Mouse (Mus musculus): ENCODE data around the gene Cd151. TPM values are rescaled to one million over a fixed set of nuclear protein-coding genes. Genes with fewer than 3 reads are reported as not detected.
A peak's percentile ranks its signal among the peaks of the same experiment; 100 is the strongest.

Gene Cd151
- polyA plus RNA-seq, 1 experiment from 2014 or later: 35.7 TPM

GRCm38 (mm10) chr7:141429310-141429709, 37.9 kb upstream of the Cd151 start, which contains the start of gene Cend1:
Gene Cend1, minus strand, starts transcription at chr7:141429491.
- H3K4me2 ChIP-seq (ENCODE audit: low read depth, severe bottlenecking): peak within 1 kb of the TSS; percentile 50
- no peaks in the 10 kb centered on the region for H3K27me3 ChIP-seq (ENCODE audit: control insufficient read depth, insufficient read depth, low read length)
- H3K4me1 ChIP-seq (ENCODE audit: control insufficient read depth, insufficient read depth, low read length): peaks cover 5% of the 10 kb centered on the region
- 0 out of 2 replicates have a peak within 1 kb of the TSS, but pooled peaks have one; percentile 27 for H3K9ac ChIP-seq (ENCODE audit: low read length)
- no peak within 1 kb of the TSS; the same call in 1 of the 2 replicates for H3K27ac ChIP-seq (replicated peaks; ENCODE audit: low read depth, low read length)
- ATAC-seq (ENCODE audit: insufficient number of reproducible peaks, low FRiP score, low TSS enrichment, low read depth) (peak; percentile 74; the same call in 1 of the 2 replicates), DNase-seq (ENCODE audit: low spot score) (peak; percentile 79)
- H3K4me3 ChIP-seq (ENCODE audit: low read depth, low read length): peak within 1 kb of the TSS; percentile 34
- no peaks in the 10 kb centered on the region for H3K9me3 ChIP-seq (ENCODE audit: control insufficient read depth, low read length)
- 3% methylated on average over 19 of the region's 19 CpGs for WGBS
- no peaks in the 10 kb centered on the region; the same call in 1 of the 2 replicates for H3K36me3 ChIP-seq (ENCODE audit: control insufficient read depth, insufficient read depth, low read length)

GRCm38 (mm10) chr7:141429840-141430584, 37.2 kb upstream of the Cd151 start:
- no peaks in the 10 kb centered on the region; the same call in 1 of the 2 replicates for H3K36me3 ChIP-seq (ENCODE audit: control insufficient read depth, insufficient read depth, low read length)
- ATAC-seq (ENCODE audit: insufficient number of reproducible peaks, low FRiP score, low TSS enrichment, low read depth): no peak
- no peaks in the 10 kb centered on the region for H3K27me3 ChIP-seq (ENCODE audit: control insufficient read depth, insufficient read depth, low read length)
- H3K4me1 ChIP-seq (ENCODE audit: control insufficient read depth, insufficient read depth, low read length): peaks cover 12% of the 10 kb centered on the region
- H3K27ac ChIP-seq (replicated peaks; ENCODE audit: low read depth, low read length): no peak overlapping the region; the same call in 1 of the 2 replicates
- H3K4me2 ChIP-seq (ENCODE audit: low read depth, severe bottlenecking): peak overlapping the region; percentile 50; the same call in 1 of the 2 replicates
- DNase-seq (ENCODE audit: low spot score): no peak
- WGBS: 64% methylated on average over 9 of the region's 9 CpGs
- H3K9me3 ChIP-seq (ENCODE audit: control insufficient read depth, low read length): no peaks in the 10 kb centered on the region
- no peak overlapping the region for H3K4me3 ChIP-seq (ENCODE audit: low read depth, low read length)
- no peak overlapping the region for H3K9ac ChIP-seq (ENCODE audit: low read length)

- H3K4me2 ChIP-seq (ENCODE audit: low read depth, severe bottlenecking): no peak overlapping the region
- WGBS: 94% methylated on average over 9 of the region's 9 CpGs
- peaks cover 12% of the 10 kb centered on the region for H3K4me1 ChIP-seq (ENCODE audit: control insufficient read depth, insufficient read depth, low read length)
- H3K27me3 ChIP-seq (ENCODE audit: control insufficient read depth, insufficient read depth, low read length): no peaks in the 10 kb centered on the region
- H3K9me3 ChIP-seq (ENCODE audit: control insufficient read depth, low read length): no peaks in the 10 kb centered on the region
- no peak for ATAC-seq (ENCODE audit: insufficient number of reproducible peaks, low FRiP score, low TSS enrichment, low read depth)
- H3K9ac ChIP-seq (ENCODE audit: low read length): no peak overlapping the region
- DNase-seq (ENCODE audit: low spot score): no peak
- H3K4me3 ChIP-seq (ENCODE audit: low read depth, low read length): no peak overlapping the region
- H3K36me3 ChIP-seq (ENCODE audit: control insufficient read depth, insufficient read depth, low read length): no peaks in the 10 kb centered on the region; the same call in 1 of the 2 replicates
- no peak overlapping the region for H3K27ac ChIP-seq (replicated peaks; ENCODE audit: low read depth, low read length)
Measured at GRCm38 (mm10) chr7:141430585-141431240, 36.5 kb upstream of the Cd151 start.

GRCm38 (mm10) chr7:141431434-141432185, 35.6 kb upstream of the Cd151 start:
- no peaks in the 10 kb centered on the region for H3K9me3 ChIP-seq (ENCODE audit: control insufficient read depth, low read length)
- WGBS: 92% methylated on average over 18 of the region's 19 CpGs
- no peak overlapping the region for H3K4me3 ChIP-seq (ENCODE audit: low read depth, low read length)
- DNase-seq (ENCODE audit: low spot score) (no peak), ATAC-seq (ENCODE audit: insufficient number of reproducible peaks, low FRiP score, low TSS enrichment, low read depth) (no peak)
- H3K27me3 ChIP-seq (ENCODE audit: control insufficient read depth, insufficient read depth, low read length): no peaks in the 10 kb centered on the region
- no peak overlapping the region for H3K9ac ChIP-seq (ENCODE audit: low read length)
- H3K27ac ChIP-seq (replicated peaks; ENCODE audit: low read depth, low read length): no peak overlapping the region
- H3K4me2 ChIP-seq (ENCODE audit: low read depth, severe bottlenecking): no peak overlapping the region
- H3K4me1 ChIP-seq (ENCODE audit: control insufficient read depth, insufficient read depth, low read length): peaks cover 12% of the 10 kb centered on the region
- H3K36me3 ChIP-seq (ENCODE audit: control insufficient read depth, insufficient read depth, low read length): no peaks in the 10 kb centered on the region; the same call in 1 of the 2 replicates

- DNase-seq (ENCODE audit: low spot score): no peak
- no peaks in the 10 kb centered on the region for H3K27me3 ChIP-seq (ENCODE audit: control insufficient read depth, insufficient read depth, low read length)
- H3K4me3 ChIP-seq (ENCODE audit: low read depth, low read length): no peak overlapping the region
- 79% methylated on average over 8 of the region's 8 CpGs for WGBS
- no peak for ATAC-seq (ENCODE audit: insufficient number of reproducible peaks, low FRiP score, low TSS enrichment, low read depth)
- no peak overlapping the region for H3K27ac ChIP-seq (replicated peaks; ENCODE audit: low read depth, low read length)
- no peaks in the 10 kb centered on the region; the same call in 1 of the 2 replicates for H3K36me3 ChIP-seq (ENCODE audit: control insufficient read depth, insufficient read depth, low read length)
- peaks cover 14% of the 10 kb centered on the region for H3K4me1 ChIP-seq (ENCODE audit: control insufficient read depth, insufficient read depth, low read length)
- H3K9me3 ChIP-seq (ENCODE audit: control insufficient read depth, low read length): no peaks in the 10 kb centered on the region
- no peak overlapping the region for H3K4me2 ChIP-seq (ENCODE audit: low read depth, severe bottlenecking)
- no peak overlapping the region for H3K9ac ChIP-seq (ENCODE audit: low read length)
Measured at GRCm38 (mm10) chr7:141432186-141432611, 35.0 kb upstream of the Cd151 start.

- WGBS: 86% methylated on average over 6 of the region's 6 CpGs
Measured at GRCm38 (mm10) chr7:141432741-141433516, 34.3 kb upstream of the Cd151 start.

GRCm38 (mm10) chr7:141433517-141434400, 33.4 kb upstream of the Cd151 start:
- Histone ChIP-seq H3K9me3 (ENCODE audit: control insufficient read depth, low read length) (no peaks in the 10 kb centered on the region), H3K4me3 (ENCODE audit: low read depth, low read length) (peak overlapping the region; percentile 39), H3K9ac (ENCODE audit: low read length) (peak overlapping the region; percentile 44), H3K27me3 (ENCODE audit: control insufficient read depth, insufficient read depth, low read length) (no peaks in the 10 kb centered on the region), H3K36me3 (ENCODE audit: control insufficient read depth, insufficient read depth, low read length) (peaks cover 4% of the 10 kb centered on the region), H3K4me2 (ENCODE audit: low read depth, severe bottlenecking) (peak overlapping the region; percentile 71), H3K27ac (replicated peaks; ENCODE audit: low read depth, low read length) (no peak overlapping the region), H3K4me1 (ENCODE audit: control insufficient read depth, insufficient read depth, low read length) (peaks cover 14% of the 10 kb centered on the region)
- ATAC-seq (ENCODE audit: insufficient number of reproducible peaks, low FRiP score, low TSS enrichment, low read depth) (no peak), DNase-seq (ENCODE audit: low spot score) (no peak)
- 77% methylated on average over 15 of the region's 15 CpGs for WGBS

More at GRCm38 (mm10) chr7:141432741-141433516, 34.3 kb upstream of the Cd151 start:
- no peak overlapping the region for H3K4me2 ChIP-seq (ENCODE audit: low read depth, severe bottlenecking)
- H3K27ac ChIP-seq (replicated peaks; ENCODE audit: low read depth, low read length): no peak overlapping the region
- no peaks in the 10 kb centered on the region; the same call in 1 of the 2 replicates for H3K36me3 ChIP-seq (ENCODE audit: control insufficient read depth, insufficient read depth, low read length)
- H3K9me3 ChIP-seq (ENCODE audit: control insufficient read depth, low read length): no peaks in the 10 kb centered on the region
- H3K4me1 ChIP-seq (ENCODE audit: control insufficient read depth, insufficient read depth, low read length): peaks cover 14% of the 10 kb centered on the region
- H3K9ac ChIP-seq (ENCODE audit: low read length): no peak overlapping the region
- no peak overlapping the region for H3K4me3 ChIP-seq (ENCODE audit: low read depth, low read length)
- DNase-seq (ENCODE audit: low spot score): no peak
- no peaks in the 10 kb centered on the region for H3K27me3 ChIP-seq (ENCODE audit: control insufficient read depth, insufficient read depth, low read length)
- ATAC-seq (ENCODE audit: insufficient number of reproducible peaks, low FRiP score, low TSS enrichment, low read depth): no peak
